Mouse (Mus musculus) ovary, adult 18-20 months (tissue): Measurements from ENCODE around the gene Zfp677.
"Not testable (repeated sequence)": the region's sequence is repeated elsewhere in the genome, so short reads cannot be mapped to it uniquely, and the experiment has no call there.

Experiments
- DNase-seq: peaks from one replicate; pipeline ENCODE4 v3.0.0; 2022; ENCODE audit warnings: low spot score, mixed read lengths

The Zfp677 gene

GRCm38 (mm10) chr17:21383391-21384056 is at the start of gene Zfp677:
Gene Zfp677, plus strand, starts transcription at chr17:21383748.
- peak; percentile 67 for DNase-seq

GRCm38 (mm10) chr17:21368018-21368417 is 15.5 kb upstream of the Zfp677 start:
- DNase-seq = not testable (repeated sequence)

GRCm38 (mm10) chr17:21369925-21370719 is 13.4 kb upstream of the Zfp677 start:
- DNase-seq = no peak

DNA sequence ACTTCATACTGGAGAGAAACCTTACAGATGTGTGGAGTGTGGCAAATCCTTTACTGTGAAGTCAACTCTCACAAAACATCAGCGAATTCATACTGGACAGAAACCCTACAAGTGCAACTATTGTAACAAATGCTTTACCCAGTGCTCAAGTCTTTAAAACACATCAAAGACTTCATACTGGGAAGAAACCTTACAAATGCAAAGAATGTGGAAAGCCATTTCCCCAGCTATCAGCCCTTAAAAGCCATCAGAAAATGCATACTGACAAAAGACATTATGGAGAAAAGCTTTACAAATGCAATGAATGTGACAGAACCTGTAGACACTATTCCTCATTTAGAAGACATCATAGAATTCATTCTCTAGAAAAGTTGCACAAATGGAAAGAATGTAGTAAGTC is 8.2 kb upstream of the Zfp677 start:
- no peak for DNase-seq

DNA sequence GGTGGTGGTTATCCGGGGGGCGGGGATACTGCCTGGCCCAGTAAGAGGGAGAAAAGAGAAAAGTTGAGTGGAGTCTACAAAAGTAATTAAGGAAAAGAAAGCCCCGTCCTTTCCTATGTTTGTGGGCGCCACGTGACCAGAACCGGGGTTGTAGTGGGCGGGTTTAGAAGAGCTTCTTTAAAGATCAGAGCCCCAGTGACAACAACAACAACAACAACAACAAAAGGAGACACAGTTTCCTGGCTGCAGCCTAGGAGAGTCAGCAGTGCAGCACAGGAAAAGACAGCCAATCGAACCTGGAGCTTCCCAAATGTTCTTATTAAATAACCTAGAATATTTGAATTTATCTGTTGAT is 486 bp downstream of the Zfp677 start:
- no peak for DNase-seq

- peak; percentile 47 for DNase-seq
These were observed 39.4 kb downstream of the Zfp677 start, which contains the start of gene Zfp54 for GRCm38 (mm10) chr17:21422664-21423599. Gene Zfp54, plus strand, starts transcription at chr17:21423227.

- DNase-seq = not testable (repeated sequence)
These were observed 55.4 kb downstream of the Zfp677 start for GRCm38 (mm10) chr17:21438806-21439400.
